Mouse (Mus musculus): ENCODE measurements around the gene Fam84b. TPM values are rescaled to one million over a fixed set of nuclear protein-coding genes. Genes with fewer than 3 reads are reported as not detected.

The Fam84b gene
- total and polyA plus RNA-seq, 2 experiments: 5.5 to 10.6 TPM

GRCm38 (mm10) chr15:60875721-60876120 is 22.1 kb upstream of the Fam84b start:
- H3K27ac ChIP-seq (replicated peaks; ENCODE audit: insufficient read depth, low read depth, low read length): no peak overlapping the region
- H3K4me3 ChIP-seq (ENCODE audit: insufficient read depth, low read depth, low read length): no peak overlapping the region
- H3K4me1 ChIP-seq (ENCODE audit: control insufficient read depth, insufficient read depth, low read length): no peaks in the 10 kb centered on the region; the same call in 1 of the 2 replicates
- TF ChIP-seq CTCF (IDR thresholded peaks at IDR 0.05; ENCODE audit: low read depth, low read length): no peak
- no peak for TF ChIP-seq POLR2A (IDR thresholded peaks at IDR 0.05; ENCODE audit: extremely low read depth, insufficient read depth, low read length)
- no peaks in the 10 kb centered on the region for H3K36me3 ChIP-seq (ENCODE audit: control insufficient read depth, insufficient read depth, low read length)
- 88% methylated on average over 6 of the region's 6 CpGs for WGBS
- no peak overlapping the region for H3K9ac ChIP-seq (ENCODE audit: low read depth, low read length)
- no peak for DNase-seq (ENCODE audit: extremely low read depth, low read depth, low spot score)
- H3K27me3 ChIP-seq (ENCODE audit: control insufficient read depth, insufficient read depth, low read length): no peaks in the 10 kb centered on the region
- no peaks in the 10 kb centered on the region for H3K79me2 ChIP-seq (ENCODE audit: control insufficient read depth, insufficient read depth, low read length)

GRCm38 (mm10) chr15:60862417-60862816 is 8.8 kb upstream of the Fam84b start:
- Histone ChIP-seq H3K27me3 (ENCODE audit: control insufficient read depth, insufficient read depth, low read length) (no peaks in the 10 kb centered on the region), H3K79me2 (ENCODE audit: control insufficient read depth, insufficient read depth, low read length) (no peaks in the 10 kb centered on the region), H3K9ac (ENCODE audit: low read depth, low read length) (no peak overlapping the region), H3K27ac (replicated peaks; ENCODE audit: insufficient read depth, low read depth, low read length) (no peak overlapping the region), H3K4me1 (ENCODE audit: control insufficient read depth, insufficient read depth, low read length) (no peaks in the 10 kb centered on the region), H3K36me3 (ENCODE audit: control insufficient read depth, insufficient read depth, low read length) (no peaks in the 10 kb centered on the region), H3K4me3 (ENCODE audit: insufficient read depth, low read depth, low read length) (no peak overlapping the region)
- WGBS: 80% methylated on average over 3 of the region's 3 CpGs
- DNase-seq (ENCODE audit: extremely low read depth, low read depth, low spot score): no peak
- TF ChIP-seq CTCF (IDR thresholded peaks at IDR 0.05; ENCODE audit: low read depth, low read length) (no peak), POLR2A (IDR thresholded peaks at IDR 0.05; ENCODE audit: extremely low read depth, insufficient read depth, low read length) (no peak)

- Histone ChIP-seq H3K36me3 (ENCODE audit: control insufficient read depth, insufficient read depth, low read length) (no peaks in the 10 kb centered on the region), H3K79me2 (ENCODE audit: control insufficient read depth, insufficient read depth, low read length) (no peaks in the 10 kb centered on the region), H3K9ac (ENCODE audit: low read depth, low read length) (no peak overlapping the region), H3K27me3 (ENCODE audit: control insufficient read depth, insufficient read depth, low read length) (no peaks in the 10 kb centered on the region), H3K27ac (replicated peaks; ENCODE audit: insufficient read depth, low read depth, low read length) (no peak overlapping the region), H3K4me3 (ENCODE audit: insufficient read depth, low read depth, low read length) (no peak overlapping the region), H3K4me1 (ENCODE audit: control insufficient read depth, insufficient read depth, low read length) (no peaks in the 10 kb centered on the region)
- WGBS: 47% methylated on average over 1 of the region's 1 CpGs
- no peak for DNase-seq (ENCODE audit: extremely low read depth, low read depth, low spot score)
- TF ChIP-seq POLR2A (IDR thresholded peaks at IDR 0.05; ENCODE audit: extremely low read depth, insufficient read depth, low read length) (no peak), CTCF (IDR thresholded peaks at IDR 0.05; ENCODE audit: low read depth, low read length) (no peak)
Measured at GRCm38 (mm10) chr15:60855112-60855511, 1.5 kb upstream of the Fam84b start.

- no peak overlapping the region for H3K27ac ChIP-seq (replicated peaks; ENCODE audit: insufficient read depth, low read depth, low read length)
- peaks cover 4% of the 10 kb centered on the region; the same call in 1 of the 2 replicates for H3K4me1 ChIP-seq (ENCODE audit: control insufficient read depth, insufficient read depth, low read length)
- H3K36me3 ChIP-seq (ENCODE audit: control insufficient read depth, insufficient read depth, low read length): no peaks in the 10 kb centered on the region
- no peak for DNase-seq (ENCODE audit: extremely low read depth, low read depth, low spot score)
- TF ChIP-seq CTCF (IDR thresholded peaks at IDR 0.05; ENCODE audit: low read depth, low read length): no peak
- no peak for TF ChIP-seq POLR2A (IDR thresholded peaks at IDR 0.05; ENCODE audit: extremely low read depth, insufficient read depth, low read length)
- no peaks in the 10 kb centered on the region for H3K79me2 ChIP-seq (ENCODE audit: control insufficient read depth, insufficient read depth, low read length)
- H3K4me3 ChIP-seq (ENCODE audit: insufficient read depth, low read depth, low read length): no peak overlapping the region
- no peaks in the 10 kb centered on the region for H3K27me3 ChIP-seq (ENCODE audit: control insufficient read depth, insufficient read depth, low read length)
- whole genome bisulfite sequencing: 80% methylated on average over 4 of the region's 4 CpGs
- H3K9ac ChIP-seq (ENCODE audit: low read depth, low read length): no peak overlapping the region
Measured at GRCm38 (mm10) chr15:60854151-60854550, 573 bp upstream of the Fam84b start.

- H3K4me3 ChIP-seq (ENCODE audit: insufficient read depth, low read depth, low read length): no peak overlapping the region
- no peaks in the 10 kb centered on the region for H3K79me2 ChIP-seq (ENCODE audit: control insufficient read depth, insufficient read depth, low read length)
- no peaks in the 10 kb centered on the region for H3K36me3 ChIP-seq (ENCODE audit: control insufficient read depth, insufficient read depth, low read length)
- TF ChIP-seq POLR2A (IDR thresholded peaks at IDR 0.05; ENCODE audit: extremely low read depth, insufficient read depth, low read length) (no peak), CTCF (IDR thresholded peaks at IDR 0.05; ENCODE audit: low read depth, low read length) (no peak)
- no peak overlapping the region for H3K27ac ChIP-seq (replicated peaks; ENCODE audit: insufficient read depth, low read depth, low read length)
- H3K4me1 ChIP-seq (ENCODE audit: control insufficient read depth, insufficient read depth, low read length): peaks cover 4% of the 10 kb centered on the region; the same call in 1 of the 2 replicates
- WGBS: 43% methylated on average over 3 of the region's 3 CpGs
- no peaks in the 10 kb centered on the region for H3K27me3 ChIP-seq (ENCODE audit: control insufficient read depth, insufficient read depth, low read length)
- no peak overlapping the region for H3K9ac ChIP-seq (ENCODE audit: low read depth, low read length)
- no peak for DNase-seq (ENCODE audit: extremely low read depth, low read depth, low spot score)
Measured at GRCm38 (mm10) chr15:60848630-60849029, 4.9 kb downstream of the Fam84b start.

- Histone ChIP-seq H3K36me3 (ENCODE audit: control insufficient read depth, insufficient read depth, low read length) (no peaks in the 10 kb centered on the region), H3K27ac (replicated peaks; ENCODE audit: insufficient read depth, low read depth, low read length) (no peak overlapping the region), H3K4me3 (ENCODE audit: insufficient read depth, low read depth, low read length) (no peak overlapping the region), H3K9ac (ENCODE audit: low read depth, low read length) (no peak overlapping the region), H3K27me3 (ENCODE audit: control insufficient read depth, insufficient read depth, low read length) (no peaks in the 10 kb centered on the region), H3K4me1 (ENCODE audit: control insufficient read depth, insufficient read depth, low read length) (peaks cover 4% of the 10 kb centered on the region; the same call in 1 of the 2 replicates), H3K79me2 (ENCODE audit: control insufficient read depth, insufficient read depth, low read length) (no peaks in the 10 kb centered on the region)
- DNase-seq (ENCODE audit: extremely low read depth, low read depth, low spot score): no peak
- TF ChIP-seq CTCF (IDR thresholded peaks at IDR 0.05; ENCODE audit: low read depth, low read length) (no peak), POLR2A (IDR thresholded peaks at IDR 0.05; ENCODE audit: extremely low read depth, insufficient read depth, low read length) (no peak)
- 73% methylated on average over 6 of the region's 6 CpGs for WGBS
Measured at GRCm38 (mm10) chr15:60846291-60846690, 7.3 kb downstream of the Fam84b start.
